Mouse (Mus musculus) liver, postnatal 0 days (tissue): ENCODE measurements around the gene Cd19.

Source experiments
- CTCF ChIP-seq: sonication (generic); IDR thresholded peaks from 2 replicates; pipeline ENCODE4 v1.5.1; 2016; ENCODE audit warnings: antibody characterized with exemption, low read depth
- EP300 ChIP-seq: IDR thresholded peaks from 2 replicates; pipeline ENCODE4 v1.6.1; 2016; ENCODE audit warnings: antibody characterized with exemption, low read depth, mild to moderate bottlenecking

DNA sequence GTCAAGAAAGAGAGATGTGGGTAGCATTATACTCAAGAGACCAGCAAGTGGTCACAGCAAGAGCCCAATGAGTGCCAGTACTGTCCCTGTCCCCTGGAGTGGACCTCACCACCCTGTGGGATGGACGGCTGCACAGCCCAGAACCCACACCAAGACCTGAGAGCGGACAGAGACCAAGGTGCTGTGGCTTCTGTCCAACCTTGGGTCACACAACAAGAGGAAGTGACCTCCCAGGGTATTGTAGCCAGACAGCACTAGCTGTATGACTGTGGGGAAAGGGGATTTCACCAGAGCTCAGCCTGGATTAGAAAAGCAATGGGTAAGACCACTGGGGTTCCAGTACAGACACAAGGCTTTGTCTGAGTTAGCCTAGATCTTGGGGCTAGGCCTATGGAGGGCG is 37.6 kb upstream of the Cd19 start:
- no peak for TF ChIP-seq CTCF
- TF ChIP-seq EP300 = no peak
